Mouse (Mus musculus) monocyte, adult 5-6 weeks (primary cell): ENCODE results near the gene Gm48552. TPM values are rescaled to one million over a fixed set of nuclear protein-coding genes. Genes with fewer than 3 reads are reported as not detected.
A peak's percentile ranks its signal among the peaks of the same experiment; 100 is the strongest.

Source experiments
- ATAC-seq: fragments of 153-309, 156-312 bp; replicated peaks from 2 replicates; pipeline ENCODE4 v1.8.0; 2017; ENCODE audit warnings: mild to moderate bottlenecking; ENCODE audit not compliant: low TSS enrichment, insufficient number of reproducible peaks, severe bottlenecking, poor library complexity, low FRiP score
- total RNA-seq: library from RNA; stranded (forward); fragments of 200-1000, 200-491, 200-594 nt; gene quantifications from 3 replicates; pipeline ENCODE4 v1.2.3, GENCODE M21; 2017

Gm48552 gene
- total RNA-seq, 1 experiment from 2014 or later = not detected

DNA sequence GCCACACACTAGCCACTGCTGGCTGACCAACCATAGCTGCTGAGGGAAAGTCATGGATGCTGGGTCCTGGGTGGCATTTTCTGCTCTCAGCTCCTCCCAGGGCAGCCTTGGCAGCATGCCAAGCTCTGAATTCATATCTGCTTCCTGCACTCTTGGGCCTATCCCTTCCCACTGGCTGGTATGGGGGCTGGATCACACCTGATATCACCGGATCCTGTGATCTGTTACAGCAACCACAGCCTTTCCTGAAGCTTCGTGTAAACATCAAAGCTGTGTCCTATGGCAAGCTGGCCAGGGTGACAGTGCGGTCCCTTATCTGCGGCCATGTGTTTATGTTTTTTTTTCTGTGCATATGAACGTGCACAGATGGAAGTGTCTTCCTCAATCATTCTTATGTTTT is 6.8 kb upstream of the Gm48552 start:
- no peak for ATAC-seq

DNA sequence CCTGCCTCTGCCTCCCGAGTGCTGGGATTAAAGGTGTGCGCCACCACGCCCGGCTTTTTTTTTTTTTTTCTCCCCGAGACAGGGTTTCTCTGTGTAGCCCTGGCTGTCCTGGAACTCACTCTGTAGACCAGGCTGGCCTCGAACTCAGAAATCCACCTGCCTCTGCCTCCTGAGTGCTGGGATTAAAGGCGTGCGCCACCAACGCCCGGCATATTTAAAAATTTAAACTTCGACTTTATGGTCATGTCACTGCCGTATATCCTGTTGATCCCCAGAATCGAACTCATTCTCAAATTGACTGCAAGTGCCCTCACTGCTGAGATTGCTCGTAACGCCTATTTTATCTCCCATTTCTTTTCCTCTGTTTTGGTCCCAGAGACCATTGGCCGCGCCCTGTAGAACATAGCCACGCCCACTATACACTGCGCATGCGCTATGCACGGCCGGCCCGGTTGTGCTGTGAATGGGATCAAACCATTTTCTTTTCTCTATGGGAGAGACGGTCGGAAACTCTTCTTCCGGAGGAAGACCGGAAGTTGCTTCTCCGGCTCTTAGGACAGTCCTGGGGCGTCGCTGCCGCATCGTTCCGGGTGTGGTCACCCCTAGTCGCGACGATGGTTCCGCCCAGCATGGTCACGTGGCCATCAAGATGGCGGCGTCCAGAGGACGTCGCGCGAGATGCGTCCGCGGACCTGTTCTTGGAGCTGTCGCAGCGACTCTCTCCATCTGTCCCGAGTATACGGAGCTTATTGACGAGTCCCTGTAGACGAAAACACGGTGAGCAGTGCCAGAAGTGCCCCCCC is 4.8 kb upstream of the Gm48552 start, which contains the start of the genes Dohh and Gm48551:
Gene Dohh (plus strand): TSS at position 627 of the 803 bp plus-strand sequence.
Gene Gm48551 (plus strand): TSS at position 665 of the 803 bp plus-strand sequence.
- peak; percentile 83 for ATAC-seq

DNA sequence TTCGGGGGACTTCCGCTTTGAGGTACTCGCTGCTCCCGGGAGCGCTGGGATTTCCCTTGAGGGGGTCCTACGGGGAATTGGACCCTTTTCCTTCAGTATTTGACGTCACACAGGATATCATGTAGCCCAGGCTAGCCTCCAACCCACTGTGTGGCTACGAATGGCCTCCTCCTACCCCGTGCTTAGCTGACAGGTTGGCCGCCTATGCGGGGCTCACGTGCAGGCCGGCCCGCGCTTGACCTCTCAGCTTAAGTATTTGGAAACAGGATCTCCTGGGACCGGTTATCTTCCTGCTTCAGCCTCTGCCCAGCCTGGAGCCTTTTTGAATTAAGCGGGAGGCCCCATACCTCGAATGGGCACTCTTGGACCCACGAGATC is 4.2 kb upstream of the Gm48552 start:
- ATAC-seq = 0 out of 2 replicates have a peak, but pooled peaks have one; percentile 7

DNA sequence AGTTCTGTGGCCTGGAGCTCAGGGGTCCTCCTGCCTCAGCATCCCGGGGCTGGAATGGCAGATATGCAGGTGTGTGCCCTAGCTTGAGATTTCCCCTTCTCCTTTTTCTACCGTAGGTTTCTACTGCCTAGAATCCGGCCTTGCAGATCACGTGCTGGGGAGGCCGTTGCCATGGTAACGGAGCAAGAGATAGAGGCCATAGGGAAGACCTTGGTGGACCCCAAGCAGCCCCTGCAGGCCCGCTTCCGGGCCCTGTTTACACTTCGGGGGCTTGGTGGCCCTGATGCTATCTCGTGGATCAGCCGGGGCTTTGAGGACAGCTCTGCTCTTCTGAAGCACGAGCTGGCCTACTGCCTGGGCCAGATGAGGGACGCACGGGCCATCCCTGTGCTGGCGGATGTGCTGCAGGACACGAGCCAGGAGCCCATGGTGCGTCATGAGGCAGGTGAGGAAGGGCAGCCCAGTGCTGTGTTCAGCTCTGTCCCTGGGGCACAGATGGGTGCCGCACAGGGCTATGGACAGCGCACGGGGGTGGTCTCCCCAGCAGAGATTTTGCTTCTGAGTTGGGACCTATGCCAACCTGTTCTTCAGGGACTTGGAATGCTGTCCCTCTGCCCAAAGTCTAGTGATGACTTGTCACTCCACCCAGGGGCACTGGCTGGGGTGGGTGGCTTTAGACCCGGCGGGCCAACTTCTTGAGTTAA is 3.0 kb upstream of the Gm48552 start:
- no peak for ATAC-seq

DNA sequence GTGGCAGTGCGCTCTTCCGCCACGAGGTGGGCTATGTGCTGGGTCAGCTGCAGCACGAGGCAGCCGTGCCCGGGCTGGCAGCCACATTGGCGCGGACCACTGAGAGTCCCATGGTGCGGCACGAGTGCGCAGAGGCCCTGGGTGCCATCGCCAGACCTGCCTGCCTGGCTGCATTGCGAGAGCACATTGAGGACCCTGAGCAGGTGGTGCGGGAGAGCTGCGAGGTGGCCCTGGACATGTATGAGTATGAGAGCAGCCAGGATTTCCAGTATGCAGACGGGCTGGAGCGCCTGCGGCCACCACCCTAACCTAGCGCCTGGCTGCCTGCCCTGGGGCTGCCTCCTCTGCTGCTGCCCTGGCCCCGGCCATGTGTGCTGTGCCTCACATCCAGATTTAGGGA is 1.1 kb upstream of the Gm48552 start:
- no peak for ATAC-seq

DNA sequence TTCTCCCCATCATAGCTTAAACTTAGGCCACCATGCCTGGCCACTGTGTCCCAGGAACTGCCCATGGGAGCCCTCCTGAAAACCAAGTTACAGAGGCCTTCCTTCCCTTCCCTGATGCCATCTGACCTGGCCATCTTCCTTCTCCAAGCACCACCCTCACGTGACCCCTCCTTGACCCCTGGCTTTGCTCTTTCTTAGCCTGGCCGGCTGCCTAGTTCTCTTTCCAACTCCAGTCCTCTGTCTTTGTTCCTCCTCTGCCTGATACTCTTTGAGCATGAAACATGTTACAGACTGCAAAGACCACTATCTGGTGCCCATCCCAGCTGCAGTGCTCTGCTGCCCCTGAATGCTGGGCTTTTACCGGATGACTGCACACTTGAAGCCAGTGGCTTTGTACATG is 568 bp downstream of the Gm48552 start:
- ATAC-seq = no peak

DNA sequence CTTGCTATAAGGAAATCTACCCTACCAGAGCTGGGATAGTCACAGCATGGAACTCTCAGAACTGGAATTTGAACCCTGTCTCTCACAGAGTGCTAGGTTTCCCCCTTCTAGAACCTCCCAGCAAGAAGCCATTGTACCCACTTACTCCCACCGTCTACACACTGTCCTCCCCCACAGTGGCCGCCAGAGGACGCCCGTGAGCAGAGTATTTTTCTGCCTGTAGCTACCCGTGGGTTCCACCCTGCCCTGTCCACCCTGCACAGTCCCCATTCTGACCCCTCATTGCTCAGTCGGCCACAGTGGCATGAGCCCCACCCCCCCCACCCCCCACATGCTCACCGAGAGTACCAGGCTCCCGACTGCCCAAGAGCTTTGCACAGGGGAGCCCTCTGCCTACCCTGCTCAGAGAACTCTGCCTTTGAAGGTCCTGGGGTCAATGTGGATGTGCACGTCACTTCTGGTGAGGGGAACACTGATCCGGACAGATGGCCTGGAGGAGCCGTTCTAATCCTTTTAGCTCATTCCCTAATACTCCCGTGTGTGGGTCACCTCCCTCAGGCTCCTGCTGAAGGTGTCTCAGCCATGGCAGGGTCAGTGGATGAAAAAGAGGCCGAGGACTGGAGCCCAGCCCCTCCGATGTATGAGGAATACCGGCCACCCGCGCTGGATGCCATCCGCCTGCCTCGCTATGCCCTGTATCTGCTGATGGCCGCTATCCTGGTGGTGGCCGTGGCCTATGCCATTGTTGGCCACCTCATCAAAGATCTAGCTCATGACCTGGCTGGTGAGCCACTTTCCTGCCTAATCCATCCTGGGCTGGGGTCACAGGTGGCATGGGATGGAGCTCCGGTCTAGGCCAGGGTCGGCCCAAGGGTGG is 1.2 kb downstream of the Gm48552 start:
- peak; percentile 36; the same call in 1 of the 2 replicates for ATAC-seq

DNA sequence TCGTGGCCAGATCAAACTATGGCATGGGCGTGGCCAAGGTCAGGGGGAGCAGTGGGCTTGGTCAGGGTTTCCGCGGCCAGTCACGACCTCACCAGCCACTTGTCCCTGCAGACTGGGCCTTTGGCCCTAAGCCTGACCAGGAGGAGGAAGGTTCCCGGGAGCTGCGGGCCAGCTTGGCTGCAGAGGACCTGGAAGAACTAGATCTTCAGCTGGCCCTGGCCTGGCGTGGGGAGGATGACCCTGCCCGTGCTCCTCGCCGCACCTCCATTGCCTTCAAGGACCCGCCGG is 1.8 kb downstream of the Gm48552 start:
- ATAC-seq = no peak

DNA sequence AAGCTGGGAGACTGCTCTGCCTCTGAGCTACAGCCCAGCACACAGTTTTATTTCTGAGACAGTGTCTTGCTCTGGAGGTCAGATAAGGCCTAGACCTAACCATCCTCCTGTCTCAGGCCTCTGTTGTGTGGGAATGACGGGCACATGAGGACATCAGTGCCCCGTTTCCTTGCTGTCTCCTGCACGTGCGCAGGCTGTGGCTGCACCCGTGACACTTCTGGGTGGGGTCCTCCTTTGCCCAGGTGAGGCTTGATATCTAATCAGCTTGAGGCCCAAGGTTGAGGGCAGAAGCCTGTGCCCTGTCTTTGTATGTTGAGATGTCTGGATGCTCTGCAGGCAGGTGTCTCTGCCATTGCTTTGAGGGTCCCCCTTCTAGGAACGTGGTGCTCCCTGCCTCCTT is 3.5 kb downstream of the Gm48552 start:
- no peak for ATAC-seq

DNA sequence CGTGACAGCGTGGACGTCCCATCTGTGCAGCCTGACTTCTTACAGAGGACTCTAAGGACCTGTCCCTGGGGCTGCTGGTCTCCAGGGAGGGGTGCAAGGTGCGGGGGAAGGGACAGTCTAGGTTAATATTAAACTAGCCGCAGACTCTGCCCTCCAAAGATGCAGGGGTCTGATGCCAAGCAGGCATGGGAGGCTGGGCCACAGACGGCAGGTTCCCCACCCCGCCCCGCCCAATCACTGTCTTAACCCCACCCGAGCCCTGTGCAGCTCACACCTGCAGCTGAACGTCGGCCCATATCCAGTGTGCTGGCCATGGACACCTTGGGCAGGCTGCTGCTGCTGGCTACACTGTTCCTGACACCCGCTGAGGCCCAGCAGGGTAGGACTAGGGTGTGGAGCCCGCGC is 4.0 kb downstream of the Gm48552 start, which contains the start of gene Smim24:
Gene Smim24 (plus strand): TSS at position 271 of the 405 bp plus-strand sequence.
- no peak for ATAC-seq

DNA sequence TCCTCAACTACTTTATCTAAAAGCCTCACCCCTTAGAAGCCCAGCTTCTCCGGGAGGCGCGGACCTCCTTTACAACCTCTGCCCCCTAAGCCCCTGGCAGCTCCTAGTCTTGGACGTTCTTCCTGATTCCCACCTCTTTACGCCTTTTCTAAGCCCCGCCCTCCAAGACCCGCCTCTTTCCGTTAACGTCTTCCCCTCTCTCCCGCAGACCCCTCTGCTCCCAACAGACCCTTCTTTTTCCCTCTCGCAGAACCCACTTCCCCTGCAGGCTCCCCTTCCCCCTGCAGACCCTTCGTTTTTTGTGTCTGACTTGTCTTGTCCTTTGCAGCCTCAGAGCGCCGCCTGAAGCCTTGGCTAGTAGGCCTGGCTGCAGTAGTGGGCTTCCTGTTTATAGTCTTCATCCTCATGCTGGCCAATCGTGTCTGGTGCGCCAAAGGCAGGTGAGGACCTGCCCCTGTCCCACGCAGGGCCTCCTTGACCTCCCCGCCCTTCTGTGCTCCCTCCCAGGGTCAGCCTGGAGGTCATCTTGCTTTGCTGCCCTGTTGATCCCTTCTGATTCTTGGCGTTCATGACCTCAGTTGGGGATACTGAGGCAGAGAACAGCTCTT is 4.8 kb downstream of the Gm48552 start:
- ATAC-seq = no peak

DNA sequence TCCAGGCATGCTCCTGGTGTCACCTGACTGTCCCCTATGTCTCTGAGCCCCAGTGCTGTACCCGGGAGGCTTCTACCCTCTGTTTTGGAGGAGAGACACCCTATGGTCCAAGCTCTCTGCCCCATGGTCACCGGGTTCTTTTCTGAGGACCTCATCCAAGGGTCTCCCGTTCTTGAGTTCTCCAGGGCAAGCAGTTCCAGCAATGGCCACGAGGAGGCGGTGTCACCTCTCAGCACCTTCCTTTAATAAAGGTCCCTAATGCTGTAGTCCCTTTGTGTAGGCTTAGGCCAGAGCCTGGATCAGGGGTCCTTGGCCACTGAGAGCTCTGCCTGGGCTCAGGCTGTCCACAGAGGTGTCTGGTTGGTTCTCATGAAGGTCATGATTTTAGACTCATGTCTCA is 6.3 kb downstream of the Gm48552 start:
- peak; percentile 41 for ATAC-seq

DNA sequence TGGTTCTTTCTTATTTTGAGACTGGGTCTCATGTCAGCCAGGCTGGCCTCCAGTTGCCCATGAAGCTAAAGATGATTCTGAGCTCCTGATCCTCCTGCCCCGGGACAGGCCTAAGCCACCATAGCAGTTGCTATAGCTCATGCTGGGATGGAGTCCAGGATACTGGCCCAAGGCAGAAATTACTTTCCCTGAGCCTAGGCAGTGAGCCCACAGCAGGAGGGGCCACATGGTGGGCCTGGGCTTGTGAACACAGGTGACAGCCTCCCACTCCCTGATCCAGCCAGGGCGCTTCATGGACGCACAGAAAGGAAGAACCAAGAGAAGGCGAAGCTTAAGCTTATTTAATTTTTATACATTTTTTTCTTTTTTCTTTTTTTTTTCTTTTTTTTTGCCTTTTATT is 7.1 kb downstream of the Gm48552 start:
- ATAC-seq = no peak

DNA sequence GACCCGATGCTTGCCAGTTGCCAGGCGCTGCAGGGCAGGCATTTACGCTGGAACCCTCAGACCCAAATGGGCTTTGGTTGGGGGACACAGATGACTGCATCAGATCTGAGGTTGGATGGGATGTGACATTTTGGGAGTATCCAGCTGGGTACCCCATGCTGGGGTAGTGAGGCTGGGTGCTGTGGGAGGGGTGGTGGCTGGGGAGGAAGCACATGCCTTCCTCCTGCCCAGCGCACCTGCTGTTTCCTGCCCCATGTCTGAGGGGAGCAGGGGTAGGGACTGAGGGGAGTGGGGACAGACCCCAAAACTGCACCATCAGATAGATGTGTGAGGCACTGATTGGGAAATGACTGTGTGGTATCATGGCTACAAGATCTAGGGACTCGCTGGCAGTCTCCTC is 7.9 kb downstream of the Gm48552 start:
- no peak for ATAC-seq

DNA sequence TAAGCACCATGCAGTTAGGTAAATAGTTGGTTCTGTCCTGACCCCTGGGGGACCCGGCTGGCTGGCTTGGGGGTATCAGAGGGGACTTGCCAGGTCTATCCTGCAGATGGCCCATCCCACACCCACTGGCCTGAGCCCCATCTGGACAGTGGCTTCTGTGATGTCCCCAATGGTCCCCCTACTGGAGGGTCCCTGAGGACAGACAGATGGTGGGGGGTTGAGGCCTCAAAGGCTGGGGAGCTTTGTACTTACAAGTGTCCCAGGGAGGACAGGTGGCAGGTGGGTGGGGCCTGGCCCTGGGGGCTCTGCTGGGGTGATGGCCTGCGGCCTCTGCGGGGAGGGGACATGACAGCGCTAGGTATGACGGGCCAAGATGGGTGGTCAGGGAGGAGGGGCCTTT is 10.5 kb downstream of the Gm48552 start:
- ATAC-seq = no peak

DNA sequence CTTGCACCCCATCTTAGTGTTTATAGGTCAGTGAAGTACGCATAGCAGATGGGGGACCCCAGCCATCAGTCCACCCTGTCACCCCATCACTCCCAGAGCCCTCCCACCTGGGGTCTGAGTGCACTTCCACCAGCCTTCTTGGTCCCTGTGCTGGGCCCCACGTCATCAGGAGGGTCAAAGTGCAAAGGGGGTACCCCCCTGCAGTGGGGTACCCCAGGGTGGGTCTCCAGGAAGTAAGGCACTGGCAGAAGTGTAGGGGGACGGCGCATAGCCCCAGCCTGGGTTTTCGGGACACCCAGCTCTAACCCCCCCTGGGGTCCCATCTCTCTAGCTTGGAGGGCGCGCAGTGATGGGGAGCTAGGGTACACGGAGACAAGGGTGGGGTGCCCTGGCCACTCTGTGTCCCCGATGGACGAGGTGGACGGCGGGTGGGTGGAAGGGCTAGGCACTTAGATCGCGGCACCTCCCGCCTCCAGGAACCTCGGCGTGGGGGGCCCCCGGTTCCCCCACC is 11.0 kb downstream of the Gm48552 start:
- no peak for ATAC-seq

DNA sequence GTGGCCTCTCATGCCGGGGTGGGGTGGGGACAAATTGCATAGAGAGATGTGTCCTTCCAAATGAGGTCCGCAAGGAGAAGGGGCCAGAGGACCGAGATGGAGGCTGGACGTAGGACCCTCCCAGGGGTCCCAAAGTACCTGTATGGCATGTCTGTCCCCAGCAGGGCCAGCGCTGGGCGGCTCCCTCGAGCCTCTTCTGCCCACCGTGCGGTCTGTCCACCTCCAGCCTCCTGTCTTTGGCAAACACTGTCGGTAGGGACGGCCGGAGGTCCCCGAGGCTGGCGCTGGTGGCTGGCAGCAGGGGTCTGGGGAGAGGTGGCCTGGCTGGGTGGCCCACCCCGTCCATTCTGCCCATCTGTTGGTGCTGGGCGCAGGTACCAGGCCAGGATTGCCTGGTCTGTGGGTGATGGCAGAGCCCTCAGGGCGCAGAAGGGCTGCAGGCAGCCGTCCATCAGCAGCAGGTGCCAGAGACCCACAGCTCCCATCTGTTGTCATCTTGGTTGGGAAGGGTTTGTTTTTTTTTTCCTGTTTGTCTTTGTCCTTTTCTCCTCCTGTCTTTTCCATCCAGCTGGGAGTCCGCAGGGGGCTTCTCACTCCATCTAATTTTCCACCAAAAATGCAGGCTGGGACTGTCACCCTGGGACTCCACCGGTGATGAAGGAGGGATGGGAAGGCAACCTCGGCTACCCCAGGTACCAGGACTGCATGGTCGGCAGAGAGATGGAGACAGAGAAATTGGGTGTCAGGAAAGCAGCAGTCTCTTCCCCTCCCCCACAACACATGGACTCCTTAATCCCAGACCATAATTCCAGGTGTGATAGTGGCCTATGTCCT is 11.8 kb downstream of the Gm48552 start:
- ATAC-seq = no peak

DNA sequence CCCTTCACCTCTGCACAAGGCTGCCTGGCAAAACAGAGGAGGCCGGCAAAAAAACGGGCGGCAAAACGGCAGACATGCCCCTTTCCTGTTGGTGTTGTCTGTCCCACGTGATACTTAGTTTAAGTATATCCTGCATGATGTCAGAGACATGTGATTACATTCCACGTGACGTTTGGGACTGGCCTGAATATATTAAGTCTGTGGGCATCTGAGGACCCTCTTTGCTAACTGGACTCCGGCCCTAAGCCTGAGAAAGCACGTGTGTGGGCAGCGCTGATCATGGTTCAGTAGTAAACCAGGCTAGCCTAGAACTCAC is 12.4 kb downstream of the Gm48552 start:
- no peak for ATAC-seq
